Mouse (Mus musculus): ENCODE data around the gene Pym1.

Gene Pym1

DNA sequence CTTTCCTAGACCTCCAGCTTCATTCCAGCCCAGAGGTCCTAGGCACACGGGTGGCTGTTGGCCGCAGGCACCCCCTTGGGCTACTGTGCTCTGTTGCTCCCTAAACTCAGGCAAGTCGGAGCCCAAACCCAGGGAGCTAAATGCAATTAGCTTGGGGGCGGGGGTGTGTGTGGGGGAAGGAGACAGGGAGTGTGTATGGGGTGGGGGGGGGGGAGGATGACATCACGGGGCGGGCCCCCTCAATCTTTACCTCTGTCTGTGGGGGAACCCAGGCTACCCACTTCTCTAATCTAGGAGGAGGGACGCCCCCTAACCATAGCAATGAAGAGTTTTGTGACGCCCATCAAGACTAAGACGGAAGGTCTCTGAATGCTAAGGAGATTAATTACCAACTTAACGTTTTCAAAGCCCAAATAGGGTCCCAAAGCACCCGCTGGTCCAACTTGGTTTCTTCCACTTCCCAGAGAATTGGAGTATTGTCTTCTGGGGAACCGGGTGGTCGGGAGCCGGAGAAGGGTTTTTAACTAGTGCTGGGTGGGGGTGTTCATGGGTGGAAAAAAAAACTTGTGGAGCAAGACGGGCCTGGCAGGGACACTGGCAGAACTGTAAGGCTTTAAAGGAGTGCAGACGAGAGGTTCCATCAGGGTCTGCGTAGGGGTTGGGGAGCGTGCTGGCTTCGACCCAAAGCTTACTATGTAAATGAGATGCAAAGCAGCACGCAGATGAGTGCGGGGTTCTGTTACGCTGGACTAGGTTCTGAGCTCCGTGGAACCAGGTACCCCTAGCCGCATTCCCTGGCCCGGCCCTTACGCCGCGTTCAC is 56.8 kb downstream of the Pym1 start, which contains the start of gene Tmem198b:
Gene Tmem198b (minus strand): TSS at position 100 of the 821 bp plus-strand sequence.
- DNase-seq (ENCODE audit: low spot score in 2 of 2), result peak; percentile 36 to 56

DNA sequence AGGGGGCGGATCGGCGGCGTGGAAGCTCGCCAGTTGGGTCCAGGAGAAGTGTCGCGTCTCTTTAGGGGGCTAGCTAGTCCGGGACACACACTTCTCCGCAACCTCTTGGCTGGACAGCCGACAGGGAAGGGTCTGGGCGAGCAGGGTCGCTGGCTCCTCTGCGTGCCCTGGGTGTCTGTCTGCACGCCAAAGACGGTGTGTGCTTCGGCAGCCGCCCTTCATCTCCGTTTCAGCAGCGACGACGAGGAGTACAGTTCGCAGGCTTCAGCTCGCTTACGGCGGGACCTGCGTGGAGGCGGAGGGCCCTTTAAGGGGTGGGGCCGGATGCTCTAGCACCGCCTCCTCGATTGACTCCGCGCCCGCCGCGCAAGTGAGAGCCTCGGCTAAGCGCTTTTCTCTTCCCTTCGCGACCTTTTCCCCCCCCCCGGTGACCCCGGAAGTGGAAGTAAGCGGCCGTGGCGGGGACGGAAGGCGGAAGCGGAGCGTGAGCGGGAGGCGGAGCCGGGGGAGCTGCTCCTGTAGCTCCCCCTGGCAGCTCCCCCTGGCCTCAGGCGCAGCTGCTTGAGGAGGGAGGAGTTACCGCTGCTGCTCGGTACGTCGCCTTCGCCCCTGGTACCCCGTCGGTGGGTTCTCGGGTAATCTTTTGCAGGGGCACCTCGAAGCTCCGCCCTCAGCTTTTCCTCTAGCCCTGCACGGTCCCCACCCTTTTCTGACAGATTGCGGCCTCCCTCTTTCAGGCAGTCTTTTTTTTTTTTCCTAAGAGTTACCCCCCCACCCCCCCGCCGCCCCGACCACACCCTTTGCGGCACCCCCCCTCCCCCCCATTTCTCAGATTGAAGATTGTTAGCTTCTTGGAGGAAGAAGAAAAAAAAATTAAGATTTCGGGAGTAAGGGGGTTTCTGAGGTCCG is 57.7 kb downstream of the Pym1 start:
- DNase-seq (ENCODE audit: low spot score in 2 of 2), result peak; percentile 92 to 96

DNA sequence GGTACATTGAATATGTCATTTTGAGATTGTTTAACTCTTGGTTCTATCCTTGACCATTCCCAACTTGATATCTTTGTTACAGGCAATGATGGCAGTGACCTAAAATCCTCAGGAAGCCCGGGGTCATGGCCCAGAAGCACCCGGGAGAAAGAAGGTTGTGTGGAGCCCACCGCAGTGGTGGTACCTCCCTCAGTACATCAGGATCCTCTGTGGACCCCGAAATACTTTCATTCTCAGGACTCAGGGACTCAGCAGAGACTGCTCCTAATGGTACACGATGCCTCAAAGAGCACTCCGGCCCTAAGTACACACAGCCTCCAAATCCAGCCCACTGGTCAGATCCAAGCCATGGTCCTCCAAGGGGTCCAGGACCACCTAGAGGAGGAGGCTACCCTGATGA is 58.4 kb downstream of the Pym1 start:
- no peak for DNase-seq (ENCODE audit: low spot score in 2 of 2)

DNA sequence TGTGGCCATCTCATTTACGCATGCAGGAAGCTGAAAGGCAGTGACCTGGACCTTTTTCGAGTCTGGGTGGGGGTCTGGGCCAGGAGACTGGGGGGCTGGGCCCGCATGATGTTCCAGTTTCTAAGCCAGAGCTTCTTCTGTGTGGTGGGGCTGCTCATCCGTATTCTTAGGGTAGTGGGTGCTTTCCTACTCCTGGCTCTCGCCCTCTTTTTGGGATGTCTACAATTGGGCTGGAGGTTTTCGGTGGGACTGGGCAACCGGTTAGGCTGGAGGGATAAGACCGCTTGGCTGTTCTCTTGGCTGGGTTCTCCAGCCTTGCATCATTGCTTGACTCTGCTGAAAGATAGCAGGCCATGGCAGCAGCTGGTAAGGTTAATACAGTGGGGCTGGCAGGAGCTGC is 59.3 kb downstream of the Pym1 start:
- no peak for DNase-seq (ENCODE audit: low spot score in 2 of 2)

All from urinary bladder, postnatal 36 days (tissue).